Mouse (Mus musculus) spleen, adult 18-20 months (tissue): ENCODE results near the gene Car2.

Experiments used
- DNase-seq, 2 experiments: peaks; one replicate each; pipeline ENCODE4 v3.0.0; 2022; ENCODE audit warnings: mixed read lengths in 2 of 2

Car2 gene

DNA sequence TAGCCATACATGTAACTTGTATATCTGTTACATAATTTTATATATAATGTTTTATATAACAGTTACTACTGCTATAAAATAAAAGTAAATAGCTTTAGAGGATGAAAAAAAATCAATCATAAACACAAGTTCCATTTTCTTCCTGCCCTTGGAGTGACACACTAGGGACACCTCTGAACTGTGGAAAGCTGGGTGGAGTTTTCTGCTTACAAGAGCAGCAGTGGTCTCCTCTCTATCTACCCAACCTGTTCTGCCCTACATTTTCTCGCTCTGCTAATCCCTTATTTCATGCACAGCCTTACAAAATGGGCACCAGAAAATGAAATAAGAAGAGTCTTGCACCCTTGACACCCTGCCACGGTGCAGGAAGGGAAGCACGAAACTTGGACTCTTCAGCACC is 6.8 kb upstream of the Car2 start:
- no peak for DNase-seq

DNA sequence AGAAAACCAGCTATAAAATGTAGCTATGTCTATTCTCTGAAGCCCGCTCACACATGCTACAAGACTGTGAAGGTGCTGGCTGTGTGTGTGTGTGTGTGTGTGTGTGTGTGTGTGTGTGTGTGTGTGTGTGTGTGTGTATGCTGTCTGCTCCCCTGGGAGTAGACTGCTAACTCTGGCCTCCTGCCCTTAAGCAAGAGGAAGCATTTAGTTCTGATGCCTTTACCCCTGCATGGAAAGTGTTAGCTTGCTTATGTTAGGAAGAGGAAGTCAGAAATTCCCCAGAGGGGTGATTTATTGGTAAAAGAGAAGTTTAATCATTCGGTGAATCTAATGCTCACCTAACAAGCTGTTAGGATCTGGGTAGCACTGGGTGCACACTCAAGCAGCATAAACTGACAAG is 5.8 kb upstream of the Car2 start:
- peak in 1 of 2 experiments; percentile 40 for DNase-seq

- DNase-seq, result no peak
These were observed 4.1 kb upstream of the Car2 start for GRCm38 (mm10) chr3:14882005-14882404.

DNA sequence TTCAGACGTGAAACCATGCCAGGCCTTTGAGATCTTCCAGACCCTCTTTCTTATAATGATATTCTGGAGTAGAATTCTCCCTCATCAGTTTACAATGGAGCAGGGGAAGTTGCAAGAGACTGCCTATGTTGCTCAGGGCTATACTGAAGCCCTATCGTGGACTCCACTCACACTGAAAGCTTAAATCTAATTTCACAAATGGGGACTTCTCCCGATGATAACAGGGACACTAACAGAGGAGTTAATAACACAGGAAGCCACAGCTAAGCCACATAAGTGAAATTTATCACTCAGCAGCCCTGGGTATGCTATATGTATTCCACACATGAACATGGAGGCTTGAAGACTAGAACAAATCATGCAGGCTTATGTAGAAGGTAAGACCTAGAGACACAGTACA is 3.3 kb upstream of the Car2 start:
- no peak for DNase-seq

GRCm38 (mm10) chr3:14884826-14885225 is 1.2 kb upstream of the Car2 start:
- DNase-seq, result no peak

DNA sequence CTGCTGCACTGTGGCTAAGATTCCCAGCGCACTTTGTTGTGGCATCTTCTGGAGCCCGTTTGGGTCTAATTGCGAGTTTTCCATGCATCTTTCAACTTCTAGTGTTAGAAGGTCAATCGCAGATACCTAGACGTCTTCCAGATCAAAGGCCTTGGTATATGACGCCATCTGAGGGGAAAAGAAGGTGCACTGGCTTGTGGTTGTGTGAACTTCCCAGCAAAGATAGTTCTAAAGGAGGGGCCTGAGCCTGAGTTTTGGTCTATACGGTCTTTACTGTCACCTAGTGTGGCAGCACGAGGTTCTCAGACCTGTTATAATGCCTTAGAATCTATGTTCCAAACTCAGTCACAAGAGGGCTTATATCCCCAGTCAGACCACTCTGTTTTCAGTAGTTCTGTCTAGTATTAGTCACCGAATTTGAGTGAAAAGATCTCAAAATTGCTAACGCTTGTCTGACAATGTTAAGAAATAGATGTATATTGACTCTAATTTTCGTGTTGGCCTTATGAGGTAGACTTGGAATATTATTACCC is 1.1 kb downstream of the Car2 start:
- no peak for DNase-seq

- no peak for DNase-seq
These were observed 1.7 kb downstream of the Car2 start for GRCm38 (mm10) chr3:14887686-14888295.

DNA sequence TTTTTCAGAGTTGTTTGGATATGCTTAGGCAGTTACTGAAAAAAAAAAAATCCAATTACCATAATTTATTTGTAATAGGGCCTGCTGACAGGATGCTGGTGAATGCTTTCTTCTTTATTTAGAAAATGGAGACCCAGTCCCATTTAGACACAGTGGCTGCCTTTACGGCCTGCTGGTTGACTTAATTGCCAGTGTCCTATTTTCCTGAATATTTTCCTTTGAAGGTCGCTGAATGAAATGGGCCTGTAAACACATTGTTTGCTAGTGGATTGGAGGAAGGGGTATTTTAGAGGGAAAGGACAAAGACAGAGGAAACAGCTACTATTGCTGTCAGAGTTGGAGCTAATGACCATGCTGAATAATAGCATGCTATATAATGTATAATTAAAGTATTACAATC is 2.5 kb downstream of the Car2 start:
- DNase-seq, result no peak

- no peak for DNase-seq
These were observed 3.0 kb downstream of the Car2 start for GRCm38 (mm10) chr3:14889085-14889484.

DNA sequence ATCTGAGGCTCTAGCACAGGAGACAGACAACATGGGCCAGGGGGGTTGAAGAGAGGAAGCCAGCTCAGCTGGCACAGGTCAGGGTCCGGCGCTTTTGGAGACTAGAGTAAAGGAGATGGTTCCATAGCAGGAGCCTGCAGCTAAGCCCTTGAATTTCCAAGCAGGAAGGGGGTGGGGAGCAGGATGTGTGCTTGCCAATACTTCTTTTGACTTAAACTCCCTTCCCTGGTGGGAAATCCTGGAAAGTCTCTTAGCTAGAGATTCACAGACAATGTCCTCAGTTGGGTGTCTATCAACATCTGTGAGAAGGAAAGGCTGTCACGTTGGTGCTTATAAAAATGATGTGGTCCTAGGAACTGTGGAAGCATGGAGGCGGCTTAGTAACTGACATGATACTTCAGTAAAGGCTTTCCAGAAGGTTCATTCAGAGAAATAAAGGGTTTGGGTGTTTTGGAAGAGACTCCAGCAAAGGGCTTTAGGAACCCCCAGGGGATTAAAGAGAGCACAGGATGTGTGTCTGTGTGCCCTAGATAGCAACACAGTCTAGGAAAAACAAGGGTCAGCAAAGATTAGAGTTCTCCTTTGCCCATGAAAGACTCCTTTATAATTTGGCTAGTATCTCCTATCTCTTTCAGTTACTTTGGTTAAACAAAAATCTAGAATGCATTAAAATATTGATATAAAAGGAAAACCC is 3.8 kb downstream of the Car2 start:
- DNase-seq, result no peak

GRCm38 (mm10) chr3:14892991-14893390 is 6.9 kb downstream of the Car2 start:
- no peak for DNase-seq

GRCm38 (mm10) chr3:14893700-14894099 is 7.6 kb downstream of the Car2 start:
- no peak for DNase-seq

DNA sequence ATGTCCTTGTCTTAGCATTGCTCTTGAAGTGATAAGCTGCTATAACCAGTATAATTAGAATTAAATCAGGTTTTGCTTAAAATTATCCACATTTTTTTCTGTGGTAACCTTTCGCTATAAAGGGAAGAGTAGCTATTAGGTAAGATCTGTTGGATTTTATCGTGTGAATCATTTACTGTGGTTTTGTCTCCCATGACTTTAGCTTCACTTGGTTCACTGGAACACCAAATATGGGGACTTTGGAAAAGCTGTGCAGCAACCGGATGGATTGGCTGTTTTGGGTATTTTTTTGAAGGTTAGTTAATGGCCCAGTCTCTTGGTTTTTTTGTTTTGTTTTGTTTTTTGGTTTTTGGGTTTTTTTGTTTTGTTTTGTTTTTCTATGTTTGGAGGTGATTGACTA is 9.3 kb downstream of the Car2 start:
- DNase-seq, result no peak

- DNase-seq, result no peak
These were observed 11.7 kb downstream of the Car2 start for GRCm38 (mm10) chr3:14897770-14898169.

DNA sequence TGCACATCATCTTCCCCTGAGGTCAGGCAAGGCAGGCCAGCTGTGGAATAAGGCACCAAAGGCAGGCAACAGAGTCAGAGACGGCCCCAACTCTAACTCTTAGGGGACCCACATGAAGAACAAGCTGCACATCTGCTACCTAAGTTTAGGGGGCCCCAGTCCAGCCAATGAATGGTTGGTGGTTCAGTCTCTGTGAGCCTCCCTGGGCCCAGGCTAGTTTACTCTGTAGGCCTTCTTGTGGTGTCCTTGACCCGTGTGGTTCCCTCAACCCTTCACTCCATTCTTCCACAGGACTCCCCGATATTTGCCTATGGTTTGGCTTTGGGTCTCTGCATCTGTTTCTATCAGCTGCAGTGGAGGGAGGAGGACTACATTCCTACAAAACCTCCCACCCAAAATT is 17.3 kb downstream of the Car2 start:
- no peak for DNase-seq

DNA sequence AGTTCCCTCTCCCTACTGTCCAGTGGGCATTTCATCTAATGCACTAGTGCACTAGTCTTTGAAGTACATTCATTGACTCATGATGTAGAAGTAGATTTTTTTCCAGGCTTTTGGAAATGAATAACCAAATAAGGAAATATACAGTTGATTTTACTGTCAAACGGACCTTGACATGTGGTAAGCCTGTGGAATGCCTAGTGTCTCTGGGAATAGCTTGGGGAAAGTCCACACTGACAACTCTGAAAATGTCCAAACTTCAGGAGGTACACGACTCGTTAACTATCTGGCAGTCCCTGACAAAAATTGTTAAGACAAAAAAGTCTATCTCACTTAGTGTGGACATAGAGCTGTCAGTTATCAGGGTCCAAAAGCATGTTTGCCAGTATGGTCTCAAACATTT is 18.1 kb downstream of the Car2 start:
- DNase-seq, result no peak

DNA sequence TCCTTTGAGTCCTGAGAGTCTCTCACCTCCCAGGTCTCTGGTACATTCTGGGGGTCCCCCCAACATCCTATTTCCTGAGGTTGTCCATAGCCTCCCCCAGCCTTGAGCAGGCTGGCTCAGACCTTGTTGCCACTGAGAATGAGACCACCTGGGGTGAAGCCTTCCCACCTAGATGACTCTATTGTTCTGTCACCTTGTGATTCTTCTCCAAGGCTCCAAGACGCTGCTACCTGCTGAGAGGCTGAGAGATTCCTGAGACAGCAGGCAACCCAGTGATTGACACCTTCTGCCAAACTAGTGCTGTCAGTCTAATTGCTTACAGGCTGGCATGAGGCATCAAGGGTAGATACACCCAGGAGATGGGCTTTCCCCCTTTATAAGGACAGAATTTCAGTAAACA is 21.2 kb downstream of the Car2 start:
- no peak for DNase-seq

DNA sequence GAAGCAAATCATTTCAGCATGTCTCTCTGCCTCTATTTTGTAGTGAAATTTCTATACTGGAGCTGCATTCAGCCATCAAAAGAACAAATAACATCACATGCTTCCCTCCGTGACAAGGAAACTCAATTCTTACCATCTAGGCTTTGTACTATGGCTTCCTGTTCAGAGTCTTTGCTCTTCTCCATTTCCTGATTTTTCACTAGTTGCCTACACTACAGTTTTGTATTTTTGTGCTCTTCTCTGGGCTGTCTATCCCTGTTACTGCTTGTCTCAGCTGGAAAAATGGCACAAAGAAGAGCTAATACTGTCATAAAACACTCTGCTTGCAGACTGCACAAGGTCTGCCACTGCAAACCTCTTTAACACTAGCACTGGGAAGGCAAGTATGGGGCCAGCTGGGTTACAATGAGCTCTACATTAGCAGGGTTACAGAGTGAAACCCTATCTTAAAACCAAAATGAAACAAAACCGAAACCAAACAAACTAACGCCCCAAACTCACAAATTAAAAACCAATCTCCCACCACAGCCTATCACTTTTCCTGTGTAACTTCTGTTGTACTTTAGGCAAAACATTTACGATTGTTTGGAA is 26.0 kb downstream of the Car2 start:
- DNase-seq, result no peak

- no peak for DNase-seq
These were observed 27.7 kb downstream of the Car2 start for GRCm38 (mm10) chr3:14913774-14914173.

DNA sequence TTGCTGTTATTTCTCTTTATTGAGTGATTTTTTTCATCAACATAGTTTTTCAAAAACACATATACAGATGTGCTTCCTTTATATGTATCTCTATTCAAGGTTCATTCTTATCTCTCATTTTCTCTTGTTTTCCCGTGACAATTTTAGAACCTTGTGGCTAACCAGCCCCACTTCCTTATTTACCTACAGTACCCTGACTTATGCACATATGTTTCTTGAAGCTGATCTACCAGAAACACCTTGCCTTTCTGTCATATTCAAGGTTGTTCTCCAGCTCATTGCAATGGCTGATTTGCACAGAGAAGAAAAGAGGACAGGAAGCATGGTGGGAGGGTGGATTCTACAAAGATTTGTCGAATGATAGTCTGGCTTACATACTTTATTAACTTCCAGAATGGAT is 29.3 kb downstream of the Car2 start:
- DNase-seq, result no peak

- DNase-seq, result no peak
These were observed 31.2 kb downstream of the Car2 start for GRCm38 (mm10) chr3:14917261-14917660.

DNA sequence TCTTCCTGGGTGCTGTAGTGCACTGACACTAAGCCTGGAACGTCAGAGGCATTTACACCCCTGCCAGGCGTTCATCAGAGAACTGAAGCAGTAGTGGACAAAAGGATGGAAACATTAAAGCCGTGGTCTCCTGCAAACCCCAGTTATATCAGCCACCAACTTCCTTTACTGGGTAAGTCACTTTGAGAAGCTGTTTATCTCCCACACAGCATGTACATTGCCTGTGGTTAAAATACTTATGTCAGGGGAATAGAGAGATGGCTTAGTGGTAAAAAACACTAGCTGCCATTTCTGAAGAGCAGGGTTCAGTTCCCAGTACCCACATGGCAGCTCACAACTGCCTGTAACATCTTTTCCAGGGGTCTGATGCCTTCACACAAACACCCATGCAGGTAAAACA is 58.6 kb downstream of the Car2 start:
- no peak for DNase-seq

DNA sequence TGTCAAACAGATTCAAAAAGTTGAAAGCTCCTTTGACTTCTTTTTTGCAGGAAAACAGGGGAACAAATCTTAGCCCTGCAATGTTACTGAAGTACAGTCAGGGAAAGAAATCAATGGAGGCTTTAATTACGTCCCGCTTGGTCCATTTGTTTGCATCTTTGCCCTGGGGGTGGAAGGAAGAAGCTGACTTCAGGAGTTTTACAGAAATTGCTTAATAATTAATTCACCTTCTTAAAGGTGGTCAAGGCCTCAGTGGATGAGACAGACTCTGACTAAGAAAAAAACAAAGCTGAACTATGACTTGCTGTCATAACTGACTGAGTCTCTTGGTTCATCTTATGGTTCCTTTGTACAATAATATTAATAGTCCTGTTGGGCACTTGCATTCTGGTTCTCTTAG is 59.6 kb downstream of the Car2 start:
- no peak for DNase-seq

GRCm38 (mm10) chr3:14948067-14948800 is 62.2 kb downstream of the Car2 start:
- no peak for DNase-seq
